Mouse (Mus musculus) thymus, postnatal 0 days (tissue): ENCODE data around the gene Ext2. TPM values are rescaled to one million over a fixed set of nuclear protein-coding genes. Genes with fewer than 3 reads are reported as not detected.

ENCODE experiments used
- DNase-seq: peaks from one replicate; pipeline ENCODE4 v3.0.0-alpha.2; 2015; ENCODE audit warnings: low spot score
- polyA plus RNA-seq: library from polyadenylated mRNA; unstranded; fragments of >200 nt; fragmentation: Nextera tagmentation; extraction: Ambion mirVana; gene quantifications from 2 replicates; pipeline ENCODE4 v1.2.1, GENCODE M21; 2015

Ext2 gene
- polyA plus RNA-seq, 1 experiment from 2014 or later = 49.5 TPM

GRCm38 (mm10) chr2:93741700-93742099 lies 80.7 kb downstream of the Ext2 start:
- DNase-seq = no peak

DNA sequence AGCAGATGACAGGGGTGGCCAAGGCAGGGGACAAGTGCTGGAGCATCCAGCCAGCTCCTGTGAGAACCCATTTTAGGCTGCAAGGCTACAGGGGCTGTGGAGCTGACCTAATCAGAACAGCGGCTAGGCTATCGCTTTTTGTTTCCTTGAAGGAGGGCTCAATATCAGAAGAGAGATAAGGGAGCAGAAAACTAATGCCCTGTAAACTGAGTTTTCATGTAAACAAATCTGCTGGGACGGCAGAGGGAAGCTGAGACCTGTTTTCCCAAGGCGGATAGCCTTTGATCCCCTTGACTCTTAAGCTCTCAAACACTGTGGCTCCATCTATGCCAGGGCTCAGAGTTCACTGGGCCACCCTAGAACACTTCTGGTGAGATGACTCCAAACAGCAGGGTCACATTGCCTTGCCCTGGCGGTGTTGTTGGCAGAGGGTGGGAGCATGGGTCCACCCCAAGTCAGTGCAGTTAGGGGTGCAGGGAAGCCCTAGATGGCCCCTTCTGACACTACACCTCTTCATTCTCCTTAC lies 83.3 kb downstream of the Ext2 start:
- no peak for DNase-seq

- DNase-seq = no peak
Measured at GRCm38 (mm10) chr2:93737146-93737545, 85.2 kb downstream of the Ext2 start.

- DNase-seq = no peak
Measured at GRCm38 (mm10) chr2:93732658-93733057, 89.7 kb downstream of the Ext2 start.

- no peak for DNase-seq
Measured at GRCm38 (mm10) chr2:93729585-93729984, 92.8 kb downstream of the Ext2 start.

DNA sequence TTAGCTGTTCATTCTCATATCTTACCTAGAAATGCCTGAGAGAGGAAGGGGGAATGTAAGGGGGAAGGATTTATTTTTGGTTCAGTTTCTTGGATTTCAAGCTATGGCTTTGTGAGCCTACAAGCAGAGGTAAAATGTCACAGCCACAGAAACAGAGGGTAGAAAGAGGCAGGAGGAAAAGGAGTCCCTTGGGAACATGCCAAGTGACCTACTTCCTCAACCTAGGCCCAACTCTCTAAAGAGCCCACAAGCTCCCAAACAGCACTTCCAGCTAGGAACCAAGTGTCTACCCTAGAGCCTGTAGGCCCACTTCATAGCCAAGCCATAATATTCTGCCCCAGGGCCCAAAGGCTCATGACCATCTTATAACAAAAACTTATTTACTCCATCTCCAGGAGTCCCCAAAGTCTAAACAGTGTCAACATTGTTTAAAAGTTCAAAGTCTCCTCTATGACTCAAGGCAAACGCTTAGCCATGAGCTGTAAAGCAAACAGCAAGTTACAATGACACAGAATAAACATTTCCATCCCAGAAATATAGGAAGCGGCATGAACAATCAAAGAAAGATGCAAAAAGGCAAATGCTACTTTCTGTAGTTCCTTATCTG lies 99.1 kb downstream of the Ext2 start:
- no peak for DNase-seq

GRCm38 (mm10) chr2:93720956-93721355 lies 101.4 kb downstream of the Ext2 start:
- DNase-seq = no peak

GRCm38 (mm10) chr2:93719792-93720675 lies 102.3 kb downstream of the Ext2 start:
- no peak for DNase-seq

DNA sequence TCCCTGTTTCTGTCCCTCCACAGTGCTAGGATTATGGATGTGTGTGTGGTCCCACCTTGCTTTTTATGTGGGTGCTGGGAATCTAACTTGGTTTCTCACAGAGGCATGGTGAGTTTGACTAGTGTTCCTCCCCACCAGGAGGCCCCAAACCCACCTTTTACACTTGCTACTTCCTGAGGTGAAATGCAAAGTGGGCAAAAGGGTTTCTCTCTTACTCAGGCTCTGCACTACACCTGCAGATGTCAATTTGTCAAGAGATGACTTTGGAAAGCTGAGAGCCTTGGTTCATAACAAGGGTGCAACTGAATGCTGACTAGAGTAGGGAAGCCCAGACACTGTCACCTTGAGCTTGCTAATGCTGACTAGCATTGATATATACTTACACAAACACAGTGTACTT lies 109.1 kb downstream of the Ext2 start:
- no peak for DNase-seq

- DNase-seq = no peak
Measured at GRCm38 (mm10) chr2:93711460-93711859, 110.9 kb downstream of the Ext2 start.

GRCm38 (mm10) chr2:93709696-93710095 lies 112.7 kb downstream of the Ext2 start:
- DNase-seq = no peak

DNA sequence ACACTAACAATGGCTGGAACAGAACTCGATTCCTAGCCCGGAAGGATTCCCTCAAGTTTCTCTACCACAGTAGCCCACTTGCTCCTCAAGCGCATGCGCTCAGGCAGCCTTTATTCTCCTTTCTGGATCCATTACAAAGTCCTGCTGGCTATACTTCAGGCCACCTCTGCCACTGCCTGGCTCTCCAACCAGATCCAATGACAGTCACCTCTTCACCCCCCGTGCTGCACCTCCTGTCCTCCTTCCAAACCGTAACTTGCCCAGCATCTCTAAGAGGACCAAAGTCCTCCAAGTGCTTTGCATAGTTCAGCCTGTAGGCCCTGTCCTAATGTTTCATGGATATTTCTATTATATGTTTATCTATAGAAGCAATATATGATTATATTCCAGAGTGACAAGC lies 113.1 kb downstream of the Ext2 start:
- DNase-seq = no peak

GRCm38 (mm10) chr2:93706825-93707224 lies 115.5 kb downstream of the Ext2 start:
- DNase-seq = no peak

DNA sequence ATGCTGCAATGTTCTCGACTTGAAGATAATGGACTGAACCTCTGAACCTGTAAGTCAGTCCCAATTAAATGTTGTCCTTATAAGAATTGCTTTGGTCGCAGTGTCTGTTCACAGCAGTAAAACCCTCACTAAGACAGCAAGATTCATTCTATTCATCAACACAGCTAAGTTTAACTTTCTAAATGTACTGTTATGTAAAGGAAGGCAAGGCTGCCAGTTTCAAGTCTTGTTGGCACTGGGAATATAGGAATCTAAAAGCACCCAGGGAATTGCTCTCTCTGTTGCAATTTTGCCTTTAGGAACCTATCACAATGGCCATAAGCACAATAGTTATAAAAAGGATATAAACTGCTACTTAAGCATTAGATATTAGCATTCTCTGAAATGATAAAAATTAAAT lies 116.0 kb downstream of the Ext2 start:
- DNase-seq = no peak

DNA sequence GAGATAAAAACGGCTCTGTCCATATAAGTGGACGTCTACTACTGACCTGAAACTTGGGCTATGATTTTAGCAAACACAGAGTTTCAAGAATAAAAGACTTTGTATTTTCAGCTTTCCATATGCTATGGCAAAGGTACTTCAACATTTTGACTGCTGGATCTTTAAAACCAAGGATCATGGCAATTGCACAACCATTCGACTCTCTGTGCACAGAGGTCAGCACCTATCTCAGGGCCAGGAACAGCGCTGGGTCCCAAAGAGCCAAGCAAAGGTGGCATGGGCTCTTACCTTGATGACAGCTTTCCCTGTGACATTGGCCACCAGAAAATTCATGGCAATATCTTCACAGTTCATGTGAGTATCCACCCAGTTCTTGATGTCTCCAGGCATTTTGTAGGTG lies 118.2 kb downstream of the Ext2 start:
- DNase-seq = no peak

- DNase-seq = no peak
Measured at GRCm38 (mm10) chr2:93702936-93703926, 119.1 kb downstream of the Ext2 start.

DNA sequence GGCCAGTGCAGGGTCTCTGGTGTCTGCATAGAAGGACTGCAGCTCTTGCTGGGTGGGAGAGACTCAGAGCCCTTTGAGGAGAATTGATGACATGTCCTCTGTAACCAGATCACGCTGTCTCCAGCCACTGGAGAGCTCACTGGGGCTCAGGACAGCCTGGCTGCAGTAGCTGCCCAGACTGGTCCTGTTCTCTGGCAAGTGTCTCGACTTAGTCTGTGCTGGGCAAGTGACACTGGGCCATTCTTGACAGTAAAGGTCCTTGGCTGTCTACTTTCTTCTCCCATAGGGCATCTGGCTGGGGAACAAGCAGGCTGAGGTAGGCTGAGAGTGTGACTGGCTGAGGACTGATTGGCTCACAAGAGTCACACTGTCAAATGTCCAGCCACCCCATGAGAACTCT lies 123.0 kb downstream of the Ext2 start:
- DNase-seq = no peak

- peak; percentile 71 for DNase-seq
Measured at GRCm38 (mm10) chr2:93696181-93696641, 126.2 kb downstream of the Ext2 start.

DNA sequence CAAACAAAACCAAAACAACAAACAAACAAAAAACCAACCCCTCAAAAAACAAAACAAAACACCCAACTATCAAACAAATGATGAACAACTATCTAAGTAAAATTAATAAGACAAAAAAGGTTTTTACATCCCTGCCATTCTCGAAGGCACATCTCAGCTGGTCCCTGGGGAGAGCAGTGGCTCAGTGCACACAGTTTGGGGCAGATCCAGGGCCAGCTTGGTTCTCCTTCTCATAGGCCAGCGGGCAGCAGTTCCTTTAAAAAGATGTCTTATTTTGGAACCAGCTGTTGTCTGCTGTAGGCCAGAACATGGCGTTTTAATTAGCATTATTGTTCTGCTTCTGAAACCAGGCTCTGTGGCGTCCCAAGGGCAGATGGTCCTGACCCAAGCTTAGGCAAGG lies 129.3 kb downstream of the Ext2 start:
- DNase-seq = no peak

DNA sequence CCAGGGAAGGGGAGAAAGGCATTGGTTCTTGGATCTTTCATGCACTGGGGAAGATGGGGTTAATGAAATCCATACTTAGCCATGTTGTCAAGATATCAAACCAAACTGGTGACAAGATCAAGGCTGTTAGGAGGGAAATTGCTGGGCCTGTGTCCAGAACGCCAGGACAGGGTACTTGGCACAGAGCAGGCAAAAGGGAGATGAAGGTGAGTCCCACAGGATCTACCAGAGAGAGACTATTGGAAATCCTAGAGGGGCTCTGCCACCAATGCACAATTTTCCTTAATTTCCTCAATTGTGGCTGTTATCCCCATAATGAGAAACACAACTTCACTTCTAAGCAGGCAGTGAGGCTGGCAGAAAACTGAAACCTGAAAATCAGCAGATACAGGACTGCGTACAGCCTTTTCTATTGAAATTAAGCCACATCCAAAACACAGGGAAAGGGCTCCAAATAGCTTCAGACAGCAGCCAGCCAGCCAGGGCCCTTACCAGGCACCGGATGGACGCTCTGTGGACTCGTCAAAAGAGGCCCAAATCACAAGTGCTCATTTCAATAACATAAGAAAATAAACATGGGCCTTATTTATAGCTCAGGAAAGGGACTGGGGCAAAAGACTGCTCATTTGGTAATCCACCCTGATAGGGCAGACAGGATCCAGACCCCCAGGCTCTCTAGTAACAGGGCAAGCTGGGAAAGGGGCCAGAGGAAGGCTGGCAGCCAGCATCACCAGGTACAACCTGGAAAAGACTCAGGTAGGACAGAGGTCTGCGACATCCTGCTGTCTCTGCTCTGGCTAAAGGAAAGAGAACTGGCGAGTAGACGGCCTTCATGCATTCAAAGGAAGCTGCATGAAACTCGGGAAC lies 132.1 kb downstream of the Ext2 start:
- DNase-seq = no peak
